Mouse (Mus musculus) gastrocnemius, postnatal 25 days (tissue): Measurements from ENCODE around the gene Ndufs2. TPM values are rescaled to one million over a fixed set of nuclear protein-coding genes. Genes with fewer than 3 reads are reported as not detected.
A peak's percentile ranks its signal among the peaks of the same experiment; 100 is the strongest.

Experiments used
- DNase-seq: peaks from one replicate; pipeline ENCODE4 v3.0.0; 2022
- total RNA-seq, 2 experiments: library from RNA; stranded (reverse); gene quantifications; 1 replicate in 1 of 2; 2 replicates in 1 of 2; pipeline ENCODE4 v1.2.3; 2021

Ndufs2 gene
- total RNA-seq, 2 experiments from 2014 or later: 872 to 1,009 TPM

DNA sequence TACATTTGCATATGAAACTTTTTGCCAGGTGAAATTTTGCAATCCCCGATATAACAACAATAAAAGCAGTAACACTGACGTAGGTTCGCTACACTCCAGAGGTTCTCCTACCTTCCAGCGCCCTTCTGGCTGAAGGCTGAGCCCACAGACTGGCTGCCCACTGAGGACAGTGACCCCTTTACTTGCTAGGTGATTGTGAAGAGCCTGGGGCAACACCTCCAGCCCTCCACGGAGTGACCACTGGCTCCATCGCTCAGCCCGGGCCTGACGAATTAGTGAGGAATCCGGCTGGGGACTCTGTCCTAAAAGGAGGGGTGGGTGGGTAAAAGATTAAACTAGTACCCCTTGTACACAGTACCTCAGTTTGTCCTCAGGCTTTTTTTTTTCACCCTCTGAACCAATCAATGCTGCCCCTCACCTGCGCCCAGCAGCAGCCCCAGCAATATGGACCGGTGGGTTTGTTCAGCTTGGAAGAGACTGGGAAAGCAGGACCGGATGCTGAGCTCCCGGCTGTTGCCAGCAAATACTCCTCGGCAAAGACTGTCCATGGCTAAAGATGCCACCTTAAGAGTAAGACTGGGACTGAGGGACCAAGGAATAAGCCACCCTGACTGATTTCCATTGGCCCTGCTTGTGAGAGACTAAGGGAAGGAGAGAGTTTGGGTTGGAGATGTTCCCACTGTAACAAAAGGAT lies 28.0 kb upstream of the Ndufs2 start:
- no peak for DNase-seq

GRCm38 (mm10) chr1:171278436-171278835 lies 27.2 kb upstream of the Ndufs2 start:
- DNase-seq: no peak

DNA sequence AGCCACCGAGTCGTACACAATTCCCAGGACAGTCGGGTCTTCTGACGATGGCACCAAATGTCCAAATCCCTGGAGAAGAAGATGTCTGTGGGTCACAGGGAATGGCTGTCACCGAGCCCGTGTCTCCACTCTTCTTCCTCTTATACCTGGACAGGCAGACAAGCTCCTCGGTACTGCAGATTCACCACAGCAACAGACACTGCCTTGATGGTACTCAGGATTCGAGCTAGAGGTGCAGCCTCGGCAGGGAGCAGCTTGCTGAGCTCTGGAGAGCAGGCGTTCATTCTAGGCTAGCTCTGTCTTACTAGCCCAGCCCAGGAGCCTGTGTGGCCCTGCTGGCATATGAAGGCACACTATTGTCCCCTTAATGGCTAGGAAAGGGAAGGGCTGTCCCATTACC lies 26.5 kb upstream of the Ndufs2 start:
- DNase-seq: no peak

DNA sequence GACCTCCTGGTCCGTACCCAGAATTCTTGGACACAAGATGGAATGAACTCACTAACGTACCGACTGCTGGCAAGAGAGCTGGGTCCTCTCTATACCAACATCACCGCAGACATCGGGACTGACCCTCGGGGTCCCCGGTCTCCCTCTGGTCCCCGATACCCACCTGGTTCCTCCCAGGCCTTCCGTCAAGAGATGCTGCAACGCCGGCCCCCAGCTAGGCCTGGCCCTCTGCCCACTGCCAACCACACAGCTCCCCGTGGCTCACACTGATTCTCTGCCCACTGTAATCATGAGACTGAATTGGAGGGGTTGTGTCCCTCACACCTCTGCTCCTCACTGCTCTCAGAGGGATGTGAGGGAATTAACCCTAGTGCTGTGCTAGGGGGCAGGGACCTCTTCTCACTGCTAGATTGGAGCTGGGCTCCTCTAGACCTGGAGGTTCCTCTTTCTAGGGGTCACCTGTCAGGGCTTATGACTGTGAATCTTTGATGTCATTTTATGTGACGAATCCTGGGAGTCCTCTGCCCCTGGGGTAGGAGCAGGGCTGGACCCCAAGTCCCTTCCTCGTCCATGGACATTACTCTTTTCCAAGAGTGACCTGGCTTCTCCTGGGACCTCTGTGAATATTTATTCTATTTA lies 25.0 kb upstream of the Ndufs2 start:
- no peak for DNase-seq

DNA sequence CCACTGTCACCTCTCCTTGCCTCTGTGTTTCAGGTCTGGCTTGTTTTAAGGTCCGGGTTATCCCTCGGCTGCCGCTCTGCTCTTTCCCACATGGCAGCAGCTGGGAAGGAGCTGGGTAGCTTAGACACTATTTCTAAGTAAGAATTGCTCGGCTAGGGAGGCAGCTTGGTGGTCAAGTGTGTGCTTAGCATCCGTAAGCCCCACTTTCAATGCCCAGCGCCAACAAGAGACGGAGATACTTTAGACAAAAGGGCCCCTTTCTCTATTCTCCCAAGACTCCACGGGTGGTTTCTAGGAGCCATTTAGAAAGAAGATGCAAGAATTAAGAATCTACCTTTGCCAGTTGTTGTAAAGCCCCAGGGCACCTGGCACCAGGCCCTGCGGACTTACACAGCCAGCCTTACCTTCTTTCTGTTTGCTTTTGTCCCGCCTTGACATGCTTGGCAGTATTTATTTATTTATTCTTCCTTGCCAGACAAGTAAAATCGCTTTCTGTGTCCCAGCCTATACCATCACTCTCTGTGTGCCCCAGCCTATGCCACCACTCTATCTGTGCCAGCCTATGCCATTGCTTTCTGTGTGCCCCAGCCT lies 24.1 kb upstream of the Ndufs2 start:
- DNase-seq: no peak

DNA sequence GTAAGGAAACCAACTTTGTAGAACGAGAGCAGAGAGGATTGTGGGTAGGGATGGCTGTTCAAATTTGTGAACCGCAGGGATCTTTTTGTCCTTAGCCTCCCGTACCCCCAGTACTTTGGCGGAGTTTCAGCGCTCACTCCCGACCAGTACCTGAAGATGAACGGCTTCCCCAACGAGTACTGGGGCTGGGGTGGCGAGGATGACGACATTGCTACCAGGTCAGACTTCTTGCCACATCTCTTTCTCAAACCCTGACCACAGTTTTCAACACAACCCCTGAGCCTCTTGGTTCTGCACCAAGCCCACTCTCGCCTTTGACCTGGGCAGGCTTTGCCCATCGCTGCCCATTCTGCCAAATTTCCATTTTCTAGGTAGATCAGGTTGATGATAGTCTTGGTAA lies 23.0 kb upstream of the Ndufs2 start:
- DNase-seq: no peak

DNA sequence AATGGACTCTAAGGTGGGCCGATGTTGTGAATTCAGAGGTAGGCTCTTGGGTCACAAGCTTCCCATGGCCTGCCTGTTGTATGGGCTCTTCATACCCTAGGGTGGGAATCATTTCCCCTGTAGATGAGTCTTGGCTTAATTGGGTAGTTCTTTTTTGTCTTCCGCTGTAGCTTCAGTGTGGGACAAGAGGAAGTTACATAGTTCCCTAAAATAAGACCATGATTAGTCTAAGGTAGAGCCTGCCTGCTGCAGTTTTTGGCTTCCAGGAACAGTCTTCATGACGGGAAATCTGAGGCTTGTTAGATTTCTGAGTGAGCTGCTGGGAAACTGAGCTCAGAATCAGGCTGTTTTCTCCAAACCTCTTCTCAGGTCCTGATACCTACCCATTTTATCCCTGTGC lies 20.9 kb upstream of the Ndufs2 start:
- no peak for DNase-seq

DNA sequence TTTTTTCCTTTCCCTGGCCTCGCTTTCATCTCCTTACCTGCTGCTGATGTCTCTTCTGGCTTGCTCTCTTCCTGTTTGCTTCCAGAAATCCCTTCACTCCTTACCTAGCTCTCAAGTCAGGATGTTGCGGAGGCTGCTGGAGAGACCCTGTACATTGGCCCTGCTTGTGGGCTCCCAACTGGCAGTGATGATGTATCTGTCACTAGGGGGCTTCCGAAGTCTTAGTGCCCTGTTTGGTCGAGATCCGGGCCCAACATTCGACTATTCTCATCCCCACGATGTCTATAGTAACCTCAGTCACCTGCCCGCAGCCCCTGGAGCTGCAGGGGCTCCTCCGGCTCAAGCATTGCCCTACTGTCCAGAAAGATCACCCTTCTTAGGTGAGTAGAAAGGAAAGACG lies 20.4 kb upstream of the Ndufs2 start:
- DNase-seq: no peak

- no peak for DNase-seq
Observed at GRCm38 (mm10) chr1:171271196-171271595, 20.0 kb upstream of the Ndufs2 start.

- DNase-seq: no peak
Observed at GRCm38 (mm10) chr1:171270573-171270900, 19.3 kb upstream of the Ndufs2 start.

- DNase-seq: peak; percentile 93
Observed at GRCm38 (mm10) chr1:171269848-171270572, 18.8 kb upstream of the Ndufs2 start, which contains the start of gene B4galt3. Gene B4galt3 (plus strand): TSS chr1:171270328.

GRCm38 (mm10) chr1:171268341-171268740 lies 17.2 kb upstream of the Ndufs2 start:
- no peak for DNase-seq

- no peak for DNase-seq
Observed at GRCm38 (mm10) chr1:171265971-171266744, 15.0 kb upstream of the Ndufs2 start.

DNA sequence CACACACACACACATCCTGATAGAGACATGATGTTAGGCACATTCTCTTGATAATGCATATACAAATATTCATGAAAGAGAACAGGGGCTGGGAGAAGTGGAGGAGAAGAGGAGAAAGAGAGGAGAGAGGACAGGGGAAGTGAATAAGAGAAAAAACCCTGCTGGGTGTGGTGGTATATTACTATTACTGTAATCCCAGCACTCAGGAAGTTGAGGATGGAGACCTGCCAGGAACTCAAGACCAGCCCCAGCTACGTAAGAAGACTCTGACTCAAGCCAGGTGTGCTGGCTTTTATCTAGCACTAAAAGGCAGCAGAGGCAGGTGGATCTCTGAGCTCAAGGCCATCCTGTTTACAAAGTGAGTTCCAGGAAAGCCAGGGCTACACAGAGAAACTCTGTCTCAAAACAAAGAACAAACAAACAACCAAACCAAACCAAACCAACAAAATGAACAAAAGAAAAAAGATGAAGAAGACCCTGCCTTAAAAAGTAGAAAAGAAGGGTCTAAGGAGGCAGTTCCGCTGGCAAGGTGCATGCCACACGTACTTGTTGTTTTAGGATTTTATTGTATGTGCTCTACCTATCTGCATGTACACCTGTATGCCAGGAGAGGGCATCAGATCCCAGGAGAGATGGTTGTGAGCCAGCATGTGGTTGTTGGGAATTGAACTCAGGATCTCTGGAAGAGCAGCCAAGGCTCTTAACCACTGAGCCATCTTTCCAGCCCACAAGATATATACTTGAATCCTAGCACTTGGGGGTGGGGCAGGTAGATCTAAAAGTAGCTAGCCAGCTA lies 12.7 kb upstream of the Ndufs2 start:
- DNase-seq: no peak

- DNase-seq: no peak
Observed at GRCm38 (mm10) chr1:171263185-171263611, 12.0 kb upstream of the Ndufs2 start.

- peak; percentile 61 for DNase-seq
Observed at GRCm38 (mm10) chr1:171262594-171263130, 11.5 kb upstream of the Ndufs2 start.

GRCm38 (mm10) chr1:171260316-171260715 lies 9.1 kb upstream of the Ndufs2 start:
- no peak for DNase-seq

DNA sequence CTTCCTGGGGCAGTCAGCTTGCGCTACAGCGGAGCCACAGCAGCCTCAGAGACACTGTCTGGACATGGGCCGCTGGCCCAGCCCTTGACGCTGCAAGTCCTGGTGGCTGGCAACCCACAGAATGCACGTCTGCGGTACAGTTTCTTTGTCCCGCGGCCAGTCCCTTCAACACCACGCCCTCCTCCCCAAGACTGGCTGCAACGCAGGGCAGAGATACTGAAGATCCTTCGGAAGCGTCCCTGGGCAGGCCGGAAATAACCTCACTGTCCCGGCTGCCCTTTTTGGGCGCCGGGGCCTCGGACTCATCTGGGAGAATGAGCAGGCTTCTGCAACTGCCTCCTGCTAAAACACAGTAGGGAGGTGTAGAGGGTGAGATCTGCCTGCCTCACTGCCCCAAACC lies 7.7 kb upstream of the Ndufs2 start:
- DNase-seq: no peak

DNA sequence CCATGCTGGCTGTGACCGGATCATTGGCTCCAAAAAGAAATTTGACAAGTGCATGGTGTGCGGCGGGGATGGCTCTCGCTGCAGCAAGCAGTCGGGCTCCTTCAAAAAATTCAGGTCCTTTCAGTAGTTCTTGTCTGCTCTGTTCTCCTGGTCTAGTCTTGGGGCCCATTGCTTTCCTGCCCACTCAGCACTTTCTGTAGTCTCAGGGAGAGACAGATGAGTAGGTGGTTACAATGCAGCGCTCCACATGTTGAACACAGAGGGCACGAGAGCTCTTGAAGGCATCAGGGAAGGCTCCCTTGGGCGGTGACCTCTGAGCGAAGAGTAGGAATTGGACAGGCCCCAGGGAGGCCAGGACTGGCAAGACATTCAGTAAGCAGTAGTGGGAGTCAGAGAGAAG lies 6.6 kb upstream of the Ndufs2 start:
- DNase-seq: no peak

DNA sequence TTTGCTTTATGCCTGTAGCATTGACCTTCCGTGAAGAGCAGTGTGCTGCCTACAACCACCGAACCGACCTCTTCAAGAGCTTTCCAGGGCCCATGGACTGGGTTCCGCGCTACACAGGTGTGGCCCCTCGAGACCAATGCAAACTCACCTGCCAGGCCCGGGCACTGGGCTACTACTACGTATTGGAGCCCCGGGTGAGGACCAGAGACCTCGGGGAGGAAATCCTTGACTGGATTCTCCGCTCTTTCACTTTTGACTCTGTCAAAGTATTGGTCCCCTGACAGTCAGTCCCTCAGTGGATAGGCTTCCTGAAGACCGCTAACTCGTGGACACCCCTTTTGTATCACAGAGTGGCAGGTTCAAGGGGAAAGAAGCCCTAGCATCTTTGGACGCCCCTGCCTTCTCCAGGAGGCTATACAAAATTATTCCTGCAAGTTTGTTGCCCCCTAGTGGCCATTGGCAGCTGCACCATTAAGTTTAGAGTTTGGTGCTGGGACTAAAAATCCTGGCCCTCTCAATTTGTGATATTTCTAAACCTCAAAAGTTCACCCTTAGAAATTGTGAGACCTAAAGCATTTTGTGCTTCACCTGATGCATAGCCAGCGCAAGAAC lies 5.9 kb upstream of the Ndufs2 start:
- no peak for DNase-seq
